ENCODE assay signal across 22 mouse cellular contexts in genomic region chr4:22274178-22274577, GRCm38 (mm10).
DNase-seq lines count a peak whose midpoint lies in the region; ATAC-seq and TF ChIP-seq lines count a peak whose summit lies in the region.
"Had no signal": no experiment of that assay in that cellular context is flagged by ENCODE, and none has a peak within 500 bp of the region (broad histone marks: within the 10 kb centered on the region; RNA-seq: fewer than 3 reads in every experiment).

No protein-coding gene starts in this region.

- H3K27ac ChIP-seq in kidney, postnatal 0 days: no peak overlapping the region
- no peak overlapping the region for H3K27ac ChIP-seq in hindbrain, postnatal 0 days
- H3K27ac ChIP-seq: embryonic facial prominence, embryonic 15.5 days; hindbrain, embryonic 12.5 days; limb, embryonic 15.5 days; liver, embryonic 15.5 days; midbrain, embryonic 12.5 days; neural tube, embryonic 12.5 days had no signal

- H3K36me3 ChIP-seq in kidney, postnatal 0 days (ENCODE audit: insufficient read depth, low read length): no peaks in the 10 kb centered on the region
- no peaks in the 10 kb centered on the region for H3K36me3 ChIP-seq in hindbrain, postnatal 0 days (ENCODE audit: insufficient read depth, low read length)
- H3K36me3 ChIP-seq: embryonic facial prominence, embryonic 15.5 days; hindbrain, embryonic 12.5 days; limb, embryonic 15.5 days; liver, embryonic 15.5 days; midbrain, embryonic 12.5 days; neural tube, embryonic 12.5 days had no signal

- no peaks in the 10 kb centered on the region for H3K27me3 ChIP-seq in kidney, postnatal 0 days (ENCODE audit: insufficient read depth, low read length)
- H3K27me3 ChIP-seq in hindbrain, postnatal 0 days (ENCODE audit: insufficient read depth, low read length): no peaks in the 10 kb centered on the region
- H3K27me3 ChIP-seq: embryonic facial prominence, embryonic 15.5 days; hindbrain, embryonic 12.5 days; limb, embryonic 15.5 days; liver, embryonic 15.5 days; midbrain, embryonic 12.5 days; neural tube, embryonic 12.5 days had no signal

- 54% methylated on average over 4 of the region's 4 CpGs for WGBS in kidney, postnatal 0 days
- 67% methylated on average over 4 of the region's 4 CpGs for WGBS in hindbrain, postnatal 0 days

- no peak for TF ChIP-seq CTCF in kidney, postnatal 0 days (IDR thresholded peaks at IDR 0.05; ENCODE audit: low read depth)
- TF ChIP-seq CTCF in hindbrain, postnatal 0 days (IDR thresholded peaks at IDR 0.05; ENCODE audit: low read depth): no peak

- H3K4me2 ChIP-seq in kidney, postnatal 0 days (ENCODE audit: low read length): peak overlapping the region; percentile 7; the same call in 1 of the 2 replicates
- H3K4me2 ChIP-seq in hindbrain, postnatal 0 days (ENCODE audit: low read depth, low read length): no peak overlapping the region
- H3K4me2 ChIP-seq: embryonic facial prominence, embryonic 15.5 days; heart, embryonic 11.5 days; hindbrain, embryonic 12.5 days; limb, embryonic 15.5 days; liver, embryonic 15.5 days; midbrain, embryonic 12.5 days; neural tube, embryonic 12.5 days had no signal

- H3K4me3 ChIP-seq in kidney, postnatal 0 days (replicated peaks; ENCODE audit: low read depth, low read length): no peak overlapping the region
- H3K4me3 ChIP-seq in hindbrain, postnatal 0 days (ENCODE audit: low read length): no peak overlapping the region
- H3K4me3 ChIP-seq: embryonic facial prominence, embryonic 15.5 days; hindbrain, embryonic 12.5 days; limb, embryonic 15.5 days; liver, embryonic 15.5 days; midbrain, embryonic 12.5 days; neural tube, embryonic 12.5 days had no signal

- H3K4me1 ChIP-seq in kidney, postnatal 0 days (replicated peaks; ENCODE audit: insufficient read depth, low read length): no peaks in the 10 kb centered on the region
- H3K4me1 ChIP-seq in hindbrain, postnatal 0 days (ENCODE audit: insufficient read depth, low read length): no peaks in the 10 kb centered on the region
- H3K4me1 ChIP-seq: embryonic facial prominence, embryonic 15.5 days; hindbrain, embryonic 12.5 days; limb, embryonic 15.5 days; liver, embryonic 15.5 days; midbrain, embryonic 12.5 days; neural tube, embryonic 12.5 days had no signal

- H3K9ac ChIP-seq in kidney, postnatal 0 days (ENCODE audit: low read depth, low read length): no peak overlapping the region
- no peak overlapping the region for H3K9ac ChIP-seq in hindbrain, postnatal 0 days (replicated peaks; ENCODE audit: low read length)
- H3K9ac ChIP-seq: embryonic facial prominence, embryonic 15.5 days; hindbrain, embryonic 12.5 days; limb, embryonic 15.5 days; liver, embryonic 15.5 days; midbrain, embryonic 12.5 days; neural tube, embryonic 12.5 days had no signal

- no peak for ATAC-seq in kidney, postnatal 0 days (replicated peaks; ENCODE audit: low FRiP score, low read depth)
- no peak for ATAC-seq in hindbrain, postnatal 0 days
- ATAC-seq: inflammation-experienced regulatory T-cells, adult 6 months had no signal

- H3K9me3 ChIP-seq in kidney, postnatal 0 days (replicated peaks; ENCODE audit: low read length): no peaks in the 10 kb centered on the region
- H3K9me3 ChIP-seq in hindbrain, postnatal 0 days (ENCODE audit: low read length): no peaks in the 10 kb centered on the region
- H3K9me3 ChIP-seq: embryonic facial prominence, embryonic 15.5 days; hindbrain, embryonic 12.5 days; limb, embryonic 15.5 days; liver, embryonic 15.5 days; midbrain, embryonic 12.5 days; neural tube, embryonic 12.5 days had no signal

- no peak for DNase-seq in kidney, postnatal 0 days (ENCODE audit: low spot score)
- no peak for DNase-seq in kidney, adult 9 months
- peak; percentile 32 for DNase-seq in 3T3-L1 (ENCODE audit: low read depth, low spot score)
- peak; percentile 14 to 51 for DNase-seq in frontal cortex, adult 2 months (ENCODE audit: extremely low spot score in 1 of 2, low spot score in 1 of 2)
- DNase-seq in right cerebral cortex, postnatal 25 days: peak; percentile 7
- no peak for DNase-seq in urinary bladder, adult 2 months (ENCODE audit: low spot score)
- DNase-seq in hindbrain, postnatal 0 days (ENCODE audit: low spot score): no peak
- DNase-seq: B cell, adult 2 months; cerebellum, adult 9-11 months; heart, postnatal 10 days; kidney, adult 8-10 months; kidney, postnatal 36 days; lung, postnatal 10 days; thymus, postnatal 14 days had no signal

Comparison
In these comparisons a context has a peak if more than half of its experiments do, and no peak if none do; other contexts are left out.
1. DNase-seq: peak in 3T3-L1 (single experiment), frontal cortex, adult 2 months (2 of 2) and right cerebral cortex, postnatal 25 days (single experiment); none in kidney, postnatal 0 days (single experiment), kidney, adult 9 months (single experiment), urinary bladder, adult 2 months (single experiment) and hindbrain, postnatal 0 days (single experiment).